Mouse (Mus musculus) C2C12 (cell line): ENCODE measurements at regions not wholly inside any gene's neighbourhood (a gene's known extent, or its start where the extent isn't known, plus 50 kb on each side); places are given as distances from the start of the nearest gene placed in this dataset.

Source experiments
- H3K27me3 ChIP-seq: one replicate; pipeline ENCODE4 v1.6.1; 2011; ENCODE audit not compliant: control insufficient read depth, insufficient read depth, insufficient read length
- H3K36me3 ChIP-seq: one replicate; pipeline ENCODE4 v1.6.1; 2011; ENCODE audit not compliant: control insufficient read depth, insufficient read depth
- H3K4me3 ChIP-seq: one replicate; pipeline ENCODE4 v1.5.1; 2011; ENCODE audit warnings: mild to moderate bottlenecking, control low read depth; ENCODE audit not compliant: poor library complexity, insufficient read depth, severe bottlenecking
- H3K79me2 ChIP-seq: one replicate; pipeline ENCODE4 v1.6.1; 2011; ENCODE audit not compliant: control insufficient read depth, insufficient read depth
- H3K79me3 ChIP-seq: one replicate; pipeline ENCODE4 v1.6.1; 2011; ENCODE audit warnings: low read depth, control low read depth
- H3ac ChIP-seq: one replicate; pipeline ENCODE3; 2011; ENCODE audit warnings: low read depth; ENCODE audit not compliant: control insufficient read depth, insufficient read length
- CEBPB ChIP-seq: IDR thresholded peaks from one replicate; pipeline ENCODE4 v1.6.1; 2011; ENCODE audit warnings: low read depth, mild to moderate bottlenecking, control low read depth, moderate library complexity
- CTCF ChIP-seq: IDR thresholded peaks from one replicate; pipeline ENCODE4 v1.5.1; 2011; ENCODE audit not compliant: control insufficient read depth, insufficient read depth, insufficient read length
- FOSL1 ChIP-seq: IDR thresholded peaks from one replicate; pipeline ENCODE4 v1.8.0; 2011; ENCODE audit warnings: mild to moderate bottlenecking, low read length; ENCODE audit not compliant: poor library complexity, insufficient read depth, severe bottlenecking
- MAX ChIP-seq: IDR thresholded peaks from one replicate; pipeline ENCODE4 v1.6.1; 2011; ENCODE audit warnings: mild to moderate bottlenecking, control low read depth
- MYOD1 ChIP-seq: IDR thresholded peaks from one replicate; pipeline ENCODE4 v1.6.1; 2011; ENCODE audit warnings: low read depth; ENCODE audit not compliant: control insufficient read depth, insufficient read length
- MYOG ChIP-seq: IDR thresholded peaks from one replicate; pipeline ENCODE4 v1.6.1; 2011; ENCODE audit not compliant: control insufficient read depth, insufficient read length; ENCODE audit errors: extremely low read depth
- USF1 ChIP-seq: IDR thresholded peaks from one replicate; pipeline ENCODE4 v1.6.1; 2011; ENCODE audit warnings: low read depth, mild to moderate bottlenecking, control low read depth, moderate library complexity

DNA sequence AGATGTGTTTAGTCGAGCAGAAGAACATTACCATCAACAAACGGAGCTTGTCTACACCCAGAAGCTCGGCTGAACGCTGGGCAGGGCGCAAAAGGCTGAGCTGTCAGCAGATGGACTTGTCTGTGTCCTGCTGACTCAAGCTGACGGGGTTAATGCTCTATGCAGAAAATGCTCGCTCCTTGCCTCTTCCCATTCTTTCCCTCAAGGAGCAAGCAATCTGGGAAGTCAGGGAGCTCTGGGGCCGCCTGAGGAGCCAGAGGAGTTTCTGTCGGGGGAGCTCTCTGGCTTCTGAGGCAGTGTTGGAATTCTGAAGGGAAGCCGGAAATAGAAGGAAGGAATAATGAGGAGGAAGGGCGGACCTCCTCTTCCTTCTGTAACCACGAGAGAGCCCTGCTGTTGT is 289.3 kb upstream of the G2e3 start:
- Histone ChIP-seq H3K27me3 (no peaks in the 10 kb centered on the region), H3K79me2 (no peaks in the 10 kb centered on the region), H3ac (no peak overlapping the region), H3K79me3 (no peaks in the 10 kb centered on the region), H3K36me3 (no peaks in the 10 kb centered on the region), H3K4me3 (no peak overlapping the region)
- TF ChIP-seq MYOG (no peak), FOSL1 (no peak), MAX (no peak), CEBPB (no peak), CTCF (no peak), USF1 (no peak), MYOD1 (no peak)

DNA sequence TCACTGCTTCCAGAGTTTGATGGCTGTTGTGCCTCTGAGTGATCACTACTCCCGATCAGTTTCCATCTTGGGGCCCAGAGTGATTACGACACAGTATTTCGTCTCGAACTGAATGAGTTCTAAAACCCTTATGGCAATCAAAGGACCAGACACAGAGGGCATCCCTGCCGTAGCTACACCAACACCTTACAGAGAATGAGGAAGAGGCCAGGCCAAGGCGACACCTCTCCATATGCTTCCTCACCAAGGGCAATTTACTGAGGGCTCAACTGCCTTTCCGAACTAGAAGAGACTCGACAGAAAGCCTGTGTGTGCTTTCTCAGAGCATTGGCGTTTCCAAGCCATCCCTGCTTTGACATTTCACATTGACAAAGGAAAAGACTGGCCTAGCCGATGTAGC is 289.8 kb upstream of the G2e3 start:
- TF ChIP-seq FOSL1 (no peak), CEBPB (no peak), CTCF (no peak), MYOD1 (no peak), USF1 (no peak), MYOG (no peak), MAX (no peak)
- no peak overlapping the region for H3K4me3 ChIP-seq
- no peaks in the 10 kb centered on the region for H3K79me2 ChIP-seq

DNA sequence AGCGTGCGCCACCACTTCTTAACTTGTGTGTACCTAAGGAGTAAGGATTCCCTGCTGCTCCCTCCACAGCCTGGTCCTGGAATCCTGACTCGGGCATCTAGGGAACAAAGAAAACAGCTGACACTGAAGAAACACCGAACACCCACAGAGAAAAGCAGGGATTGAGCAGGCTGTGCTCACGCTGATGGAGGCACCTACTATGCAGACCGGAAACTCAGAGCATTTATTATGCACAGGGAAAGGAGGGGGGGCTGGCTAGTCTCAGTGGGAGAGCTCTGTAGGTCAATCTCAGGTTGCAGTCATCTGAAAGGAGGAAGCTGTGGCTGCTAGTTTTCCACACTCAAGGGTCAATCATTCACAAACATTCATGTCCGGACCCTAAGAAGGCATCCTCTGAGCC is 300.7 kb upstream of the G2e3 start:
- Histone ChIP-seq H3K4me3 (no peak overlapping the region), H3K27me3 (no peaks in the 10 kb centered on the region), H3ac (no peak overlapping the region), H3K79me3 (no peaks in the 10 kb centered on the region), H3K79me2 (no peaks in the 10 kb centered on the region), H3K36me3 (no peaks in the 10 kb centered on the region)
- TF ChIP-seq USF1 = no peak
- no peak for TF ChIP-seq MYOD1
- no peak for TF ChIP-seq CTCF
- TF ChIP-seq MYOG = no peak
- TF ChIP-seq MAX = no peak
- TF ChIP-seq FOSL1 = no peak
- no peak for TF ChIP-seq CEBPB

More for the DNA sequence above, 289.8 kb upstream of the G2e3 start:
- H3K36me3 ChIP-seq = no peaks in the 10 kb centered on the region
- H3K79me3 ChIP-seq = no peaks in the 10 kb centered on the region
- H3K27me3 ChIP-seq = no peaks in the 10 kb centered on the region
- no peak overlapping the region for H3ac ChIP-seq

DNA sequence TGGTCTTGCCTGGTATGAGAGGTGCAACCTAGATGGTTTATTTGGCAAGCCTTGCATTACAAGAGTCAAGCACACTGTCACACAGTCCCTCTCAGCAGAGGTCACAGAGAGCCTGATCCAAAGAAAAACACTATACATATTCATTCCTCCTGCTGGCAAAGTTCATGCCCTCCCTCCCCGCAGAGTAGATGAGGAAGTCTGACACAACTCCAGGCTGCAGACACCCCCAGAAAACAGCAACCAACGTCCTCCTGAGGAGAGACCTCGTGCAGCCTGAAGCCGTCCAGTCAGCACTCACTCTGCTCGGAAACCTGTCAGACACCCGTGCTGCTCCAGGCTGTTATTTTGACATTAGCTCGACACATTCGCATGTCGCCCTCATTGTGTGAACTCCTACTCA is 302.4 kb upstream of the G2e3 start:
- TF ChIP-seq MYOG (no peak), MYOD1 (no peak), MAX (no peak), USF1 (no peak), FOSL1 (no peak), CEBPB (no peak)
- H3K36me3 ChIP-seq = no peaks in the 10 kb centered on the region
- no peaks in the 10 kb centered on the region for H3K27me3 ChIP-seq
- no peaks in the 10 kb centered on the region for H3K79me3 ChIP-seq
- H3K4me3 ChIP-seq = no peak overlapping the region
- H3ac ChIP-seq = no peak overlapping the region
- H3K79me2 ChIP-seq = no peaks in the 10 kb centered on the region

DNA sequence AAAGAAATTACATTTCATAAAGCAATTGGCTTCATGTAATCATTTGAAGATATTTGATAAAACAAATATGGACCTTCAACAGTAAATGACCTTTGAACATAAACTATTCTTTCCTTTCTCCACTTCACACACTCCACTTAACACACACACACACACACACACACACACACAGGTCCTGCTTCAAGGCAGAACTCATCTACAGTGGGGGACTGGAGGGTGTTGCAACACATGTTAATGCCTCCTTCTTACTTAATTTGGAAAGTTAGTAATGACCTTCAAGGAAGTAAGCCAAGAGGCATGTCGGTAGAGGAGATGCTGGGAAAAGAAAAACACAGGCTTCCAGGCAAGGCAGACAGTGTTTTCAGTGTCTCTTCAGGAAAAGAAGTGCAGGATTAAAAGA is 302.8 kb upstream of the G2e3 start:
- Histone ChIP-seq H3K36me3 (no peaks in the 10 kb centered on the region), H3ac (no peak overlapping the region)
- TF ChIP-seq CTCF = no peak
- TF ChIP-seq MYOG = no peak
- no peak for TF ChIP-seq CEBPB
- no peak for TF ChIP-seq FOSL1
- no peak for TF ChIP-seq MAX
- no peak for TF ChIP-seq USF1
- TF ChIP-seq MYOD1 = no peak

DNA sequence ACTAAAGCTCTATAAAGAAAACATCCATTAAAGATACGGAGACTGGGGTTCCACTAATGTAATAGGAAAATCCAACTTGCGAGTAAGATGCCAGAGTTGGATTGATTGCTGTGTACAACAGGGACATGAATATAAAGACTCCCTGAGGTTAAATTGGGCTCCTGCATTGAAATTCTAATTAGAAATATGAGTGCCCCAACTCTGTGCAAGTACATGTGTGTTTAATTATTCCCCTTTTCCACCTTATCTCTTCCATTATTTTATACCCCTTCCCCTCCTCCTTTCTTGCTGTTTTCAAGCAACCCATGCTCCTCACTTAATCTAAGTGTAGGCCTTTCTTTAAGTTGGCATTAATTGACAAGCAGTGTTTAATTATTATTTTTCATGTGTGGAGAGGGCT is 315.7 kb upstream of the G2e3 start:
- TF ChIP-seq FOSL1 = no peak
- TF ChIP-seq CTCF = no peak
- no peak for TF ChIP-seq CEBPB
- no peak for TF ChIP-seq MYOG
- no peak for TF ChIP-seq USF1
- TF ChIP-seq MYOD1 = no peak
- no peak for TF ChIP-seq MAX
- H3K79me3 ChIP-seq = no peaks in the 10 kb centered on the region
- H3ac ChIP-seq = no peak overlapping the region

More for the DNA sequence above, 302.8 kb upstream of the G2e3 start:
- no peaks in the 10 kb centered on the region for H3K27me3 ChIP-seq
- H3K79me3 ChIP-seq = no peaks in the 10 kb centered on the region
- H3K79me2 ChIP-seq = no peaks in the 10 kb centered on the region
- H3K4me3 ChIP-seq = no peak overlapping the region

More for the DNA sequence above, 315.7 kb upstream of the G2e3 start:
- Histone ChIP-seq H3K79me2 (no peaks in the 10 kb centered on the region), H3K4me3 (no peak overlapping the region), H3K27me3 (no peaks in the 10 kb centered on the region), H3K36me3 (no peaks in the 10 kb centered on the region)
